Mouse (Mus musculus): Measurements from ENCODE around the gene Avil. TPM values are rescaled to one million over a fixed set of nuclear protein-coding genes. Genes with fewer than 3 reads are reported as not detected.

Gene Avil
- polyA plus RNA-seq (2011; ENCODE audit: insufficient read depth, insufficient read length, low replicate concordance, missing spikeins): not detected in 2 replicates

DNA sequence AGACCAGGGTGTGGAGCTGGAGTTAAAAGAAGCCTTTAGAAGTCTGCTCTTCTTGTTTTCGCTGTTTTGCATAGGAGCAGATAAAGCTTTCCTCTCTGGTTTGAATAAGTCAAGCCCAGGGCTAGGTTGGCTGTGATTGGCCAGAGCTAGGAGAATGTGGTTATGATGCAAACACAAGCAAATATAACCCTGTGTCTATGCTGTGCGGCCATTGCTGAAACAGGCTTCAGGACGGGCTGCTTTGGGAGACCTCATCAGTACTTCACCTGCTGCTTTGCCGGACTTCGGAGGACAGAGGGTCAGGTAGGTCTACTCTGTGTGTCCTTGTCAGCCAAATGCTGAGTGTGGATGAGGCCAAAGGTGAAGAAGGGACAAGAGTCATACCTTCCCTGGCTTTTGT lies at the start of gene Avil:
Avil (plus strand) TSS at position 181 of the 400 bp plus-strand sequence.
- TF ChIP-seq POLR2A (IDR thresholded peaks at IDR 0.05; ENCODE audit: borderline replicate concordance, control insufficient read depth, low read depth, low read length): no peak
- TF ChIP-seq CTCF (IDR thresholded peaks at IDR 0.05; ENCODE audit: control insufficient read depth, insufficient read depth, low read length): no peak
- no peak within 1 kb of the TSS for H3K4me3 ChIP-seq (replicated peaks; ENCODE audit: control insufficient read depth, low read depth, low read length)
- no peak within 1 kb of the TSS for H3K27ac ChIP-seq (ENCODE audit: control insufficient read depth, insufficient read depth, low read depth, low read length, poor library complexity)
- WGBS: 78% methylated on average over 5 of the region's 5 CpGs
- H3K4me1 ChIP-seq (ENCODE audit: control insufficient read depth, insufficient read depth, low read length): no peaks in the 10 kb centered on the region

GRCm38 (mm10) chr10:126952375-126952774 lies 48.1 kb upstream of the Avil start:
- no peaks in the 10 kb centered on the region for H3K4me1 ChIP-seq (ENCODE audit: control insufficient read depth, insufficient read depth, low read length)
- WGBS: 83% methylated on average over 1 of the region's 1 CpGs
- no peak overlapping the region for H3K27ac ChIP-seq (ENCODE audit: control insufficient read depth, insufficient read depth, low read depth, low read length, poor library complexity)
- no peak overlapping the region for H3K4me3 ChIP-seq (replicated peaks; ENCODE audit: control insufficient read depth, low read depth, low read length)
- TF ChIP-seq CTCF (IDR thresholded peaks at IDR 0.05; ENCODE audit: control insufficient read depth, insufficient read depth, low read length) (0 out of 2 replicates have a peak, but pooled peaks have one; percentile 16), POLR2A (IDR thresholded peaks at IDR 0.05; ENCODE audit: borderline replicate concordance, control insufficient read depth, low read depth, low read length) (no peak)

DNA sequence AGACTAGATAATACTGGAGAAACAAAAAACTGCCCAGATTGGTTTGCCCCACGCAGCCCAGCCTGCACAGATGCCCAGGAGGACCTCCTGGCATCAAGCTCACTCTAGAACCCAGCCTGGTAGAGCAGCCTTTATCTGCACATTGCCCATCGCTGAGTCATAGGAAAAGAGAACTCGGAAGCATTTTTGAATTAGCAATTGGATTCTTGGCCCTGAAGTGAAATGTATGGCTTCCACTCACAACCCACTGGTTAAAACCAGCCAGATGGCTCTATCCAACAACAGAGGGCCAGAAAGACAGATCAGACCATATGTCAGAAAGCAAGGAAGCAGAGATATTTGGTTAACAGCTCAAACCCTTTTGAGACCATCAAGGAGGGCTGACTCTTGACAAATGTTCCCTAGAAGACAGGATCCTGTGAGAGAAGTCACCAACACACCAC lies 47.5 kb upstream of the Avil start:
- no peaks in the 10 kb centered on the region for H3K4me1 ChIP-seq (ENCODE audit: control insufficient read depth, insufficient read depth, low read length)
- no peak overlapping the region for H3K27ac ChIP-seq (ENCODE audit: control insufficient read depth, insufficient read depth, low read depth, low read length, poor library complexity)
- TF ChIP-seq CTCF (IDR thresholded peaks at IDR 0.05; ENCODE audit: control insufficient read depth, insufficient read depth, low read length) (no peak), POLR2A (IDR thresholded peaks at IDR 0.05; ENCODE audit: borderline replicate concordance, control insufficient read depth, low read depth, low read length) (no peak)
- 78% methylated on average over 3 of the region's 3 CpGs for WGBS
- H3K4me3 ChIP-seq (replicated peaks; ENCODE audit: control insufficient read depth, low read depth, low read length): no peak overlapping the region

GRCm38 (mm10) chr10:126956692-126957358 lies 43.7 kb upstream of the Avil start:
- WGBS: 68% methylated on average over 15 of the region's 15 CpGs
- no peak overlapping the region for H3K4me3 ChIP-seq (replicated peaks; ENCODE audit: control insufficient read depth, low read depth, low read length)
- H3K27ac ChIP-seq (ENCODE audit: control insufficient read depth, insufficient read depth, low read depth, low read length, poor library complexity): no peak overlapping the region
- H3K4me1 ChIP-seq (ENCODE audit: control insufficient read depth, insufficient read depth, low read length): no peaks in the 10 kb centered on the region
- TF ChIP-seq POLR2A (IDR thresholded peaks at IDR 0.05; ENCODE audit: borderline replicate concordance, control insufficient read depth, low read depth, low read length) (no peak), CTCF (IDR thresholded peaks at IDR 0.05; ENCODE audit: control insufficient read depth, insufficient read depth, low read length) (no peak)

DNA sequence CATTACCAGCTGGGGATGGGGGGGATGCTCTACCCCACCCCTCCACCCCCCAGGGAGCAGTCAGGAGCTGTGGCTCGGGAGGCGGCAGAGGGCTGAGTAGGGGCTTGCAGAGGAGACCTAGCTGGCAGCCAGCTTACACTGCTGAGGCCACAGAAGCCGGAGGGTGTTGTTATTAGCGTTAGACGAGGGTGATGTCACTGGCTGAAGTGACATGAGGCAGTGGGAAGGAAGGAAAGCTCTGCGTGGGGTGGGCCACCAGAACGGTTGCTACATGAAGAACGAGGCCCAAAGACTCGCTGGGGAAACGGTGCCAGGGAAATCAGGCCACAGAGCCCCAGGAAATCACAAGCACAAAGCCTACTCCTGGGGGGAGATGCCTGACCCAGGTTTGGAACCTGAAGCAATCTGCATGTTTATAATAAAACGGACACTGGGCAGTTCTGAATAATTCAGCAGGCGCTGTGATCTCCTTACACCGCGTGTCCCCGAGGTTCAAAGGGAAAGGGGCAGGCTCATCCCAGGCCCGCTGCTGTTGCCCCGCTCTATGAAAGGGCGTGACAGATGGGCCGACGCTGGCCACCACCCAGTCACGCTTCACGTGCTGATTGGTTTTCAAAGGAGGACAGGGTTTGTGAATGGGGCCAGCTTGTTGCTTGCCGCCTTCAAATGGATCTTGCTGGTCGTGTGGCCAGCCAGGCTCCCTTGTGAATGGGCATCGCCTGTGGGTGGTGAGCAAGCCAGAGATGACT lies 43.0 kb upstream of the Avil start:
- H3K4me1 ChIP-seq (ENCODE audit: control insufficient read depth, insufficient read depth, low read length): no peaks in the 10 kb centered on the region
- no peak overlapping the region for H3K4me3 ChIP-seq (replicated peaks; ENCODE audit: control insufficient read depth, low read depth, low read length)
- TF ChIP-seq POLR2A (IDR thresholded peaks at IDR 0.05; ENCODE audit: borderline replicate concordance, control insufficient read depth, low read depth, low read length): no peak
- TF ChIP-seq CTCF (IDR thresholded peaks at IDR 0.05; ENCODE audit: control insufficient read depth, insufficient read depth, low read length): no peak
- H3K27ac ChIP-seq (ENCODE audit: control insufficient read depth, insufficient read depth, low read depth, low read length, poor library complexity): no peak overlapping the region
- WGBS: 25% methylated on average over 25 of the region's 25 CpGs

DNA sequence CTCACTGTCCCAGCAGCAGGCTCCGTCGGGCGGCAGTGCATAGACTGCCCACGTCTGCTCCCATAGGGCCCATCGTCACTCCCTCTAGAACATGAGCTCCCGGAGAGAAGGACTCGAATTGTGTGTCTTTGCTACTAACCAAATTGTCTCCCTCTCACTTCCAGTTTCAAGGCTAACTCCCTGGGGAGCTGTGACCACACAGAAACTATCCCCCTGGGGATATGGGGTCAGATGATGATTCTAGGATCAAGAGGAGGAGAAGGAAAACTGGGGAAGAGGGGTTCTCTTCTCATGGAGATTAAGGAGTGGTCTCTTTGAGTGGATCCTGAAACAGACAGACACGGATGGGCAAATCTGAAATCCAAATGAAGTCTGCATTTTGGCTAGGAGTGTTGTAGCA lies 40.0 kb upstream of the Avil start:
- no peaks in the 10 kb centered on the region for H3K4me1 ChIP-seq (ENCODE audit: control insufficient read depth, insufficient read depth, low read length)
- 78% methylated on average over 8 of the region's 8 CpGs for WGBS
- H3K4me3 ChIP-seq (replicated peaks; ENCODE audit: control insufficient read depth, low read depth, low read length): no peak overlapping the region
- TF ChIP-seq CTCF (IDR thresholded peaks at IDR 0.05; ENCODE audit: control insufficient read depth, insufficient read depth, low read length): no peak
- TF ChIP-seq POLR2A (IDR thresholded peaks at IDR 0.05; ENCODE audit: borderline replicate concordance, control insufficient read depth, low read depth, low read length): no peak
- no peak overlapping the region for H3K27ac ChIP-seq (ENCODE audit: control insufficient read depth, insufficient read depth, low read depth, low read length, poor library complexity)

- WGBS: 82% methylated on average over 10 of the region's 10 CpGs
- Histone ChIP-seq H3K27ac (ENCODE audit: control insufficient read depth, insufficient read depth, low read depth, low read length, poor library complexity) (no peak overlapping the region), H3K4me1 (ENCODE audit: control insufficient read depth, insufficient read depth, low read length) (no peaks in the 10 kb centered on the region), H3K4me3 (replicated peaks; ENCODE audit: control insufficient read depth, low read depth, low read length) (no peak overlapping the region)
- TF ChIP-seq CTCF (IDR thresholded peaks at IDR 0.05; ENCODE audit: control insufficient read depth, insufficient read depth, low read length) (no peak), POLR2A (IDR thresholded peaks at IDR 0.05; ENCODE audit: borderline replicate concordance, control insufficient read depth, low read depth, low read length) (no peak)
Measured at GRCm38 (mm10) chr10:126961757-126962156, 38.8 kb upstream of the Avil start.

DNA sequence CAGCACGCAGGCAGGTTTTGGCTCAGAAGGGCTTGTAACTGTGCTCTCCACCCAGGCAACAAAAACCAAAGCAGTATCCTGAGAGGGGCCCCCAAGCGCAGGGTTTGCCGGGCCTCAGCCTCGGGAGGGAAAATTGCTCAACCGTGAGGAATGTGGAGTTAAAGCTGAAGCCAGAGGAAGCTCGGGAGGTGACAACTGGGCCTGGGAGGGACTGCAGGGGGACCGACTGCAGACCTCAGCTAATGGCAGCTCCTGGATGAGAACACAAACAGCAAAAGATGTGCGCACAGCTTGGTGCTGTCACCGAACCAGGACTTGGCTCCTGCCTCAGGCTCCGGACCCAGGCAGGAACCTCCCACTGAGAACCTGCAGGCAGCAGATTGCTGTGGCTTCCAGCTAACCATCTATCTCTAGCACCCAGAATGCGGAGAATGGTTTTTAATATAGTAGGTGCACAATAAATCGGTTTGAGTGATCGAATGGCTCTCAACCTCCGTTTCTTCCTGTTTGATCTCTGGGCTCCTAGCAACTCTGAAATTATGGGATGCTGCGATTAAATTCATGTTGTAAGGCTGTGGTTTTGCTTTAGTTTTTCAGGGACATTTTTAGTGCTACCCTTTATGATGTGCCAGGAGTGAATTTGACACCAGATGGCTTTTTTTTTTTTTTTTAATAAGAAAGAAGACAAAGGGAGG lies 38.1 kb upstream of the Avil start:
- peaks cover 1% of the 10 kb centered on the region; the same call in 1 of the 2 replicates for H3K4me1 ChIP-seq (ENCODE audit: control insufficient read depth, insufficient read depth, low read length)
- no peak for TF ChIP-seq POLR2A (IDR thresholded peaks at IDR 0.05; ENCODE audit: borderline replicate concordance, control insufficient read depth, low read depth, low read length)
- TF ChIP-seq CTCF (IDR thresholded peaks at IDR 0.05; ENCODE audit: control insufficient read depth, insufficient read depth, low read length): no peak
- no peak overlapping the region for H3K27ac ChIP-seq (ENCODE audit: control insufficient read depth, insufficient read depth, low read depth, low read length, poor library complexity)
- H3K4me3 ChIP-seq (replicated peaks; ENCODE audit: control insufficient read depth, low read depth, low read length): no peak overlapping the region
- WGBS: 51% methylated on average over 15 of the region's 15 CpGs
